Mouse (Mus musculus) kidney, adult 2 months (tissue): ENCODE results near the gene Gnpnat1.

Source experiments
- CTCF ChIP-seq: fragments of 200-500 bp; conservative IDR thresholded peaks from 2 replicates; pipeline ENCODE4 v1.5.1; 2011; ENCODE audit warnings: low read depth, mild to moderate bottlenecking, control low read depth, low read length, moderate library complexity, mixed read lengths; ENCODE audit not compliant: insufficient read depth, insufficient read length
- POLR2A ChIP-seq: fragments of 200-500 bp; IDR thresholded peaks from one replicate; pipeline ENCODE4 v1.6.1; 2011; ENCODE audit warnings: low read depth, low read length, control low read depth

DNA sequence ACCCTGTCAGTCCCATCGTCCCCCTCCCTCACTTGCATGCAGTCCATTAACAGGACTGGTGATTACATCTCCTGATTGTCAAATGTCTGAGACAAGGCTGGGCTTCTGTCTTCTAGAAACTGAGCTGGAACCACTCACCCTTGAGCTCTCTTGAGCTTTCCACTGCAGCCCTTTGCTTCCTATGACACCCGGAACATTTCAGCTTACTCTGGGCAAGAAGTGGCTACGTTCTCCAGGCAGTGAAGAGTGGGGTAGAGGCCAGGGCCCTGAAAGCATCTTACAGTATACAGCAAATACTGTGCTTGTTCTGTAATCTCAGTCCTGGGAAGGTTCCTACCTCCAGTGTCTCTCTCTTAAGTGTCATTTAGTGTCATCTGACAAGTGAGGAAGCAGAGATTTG, 15.5 kb downstream of the Gnpnat1 start:
- TF ChIP-seq POLR2A (no peak), CTCF (no peak)
